Mouse (Mus musculus) heart, adult 8-10 months (tissue): ENCODE results near the gene Sfxn4. TPM values are rescaled to one million over a fixed set of nuclear protein-coding genes. Genes with fewer than 3 reads are reported as not detected.
"Not testable (repeated sequence)": the region's sequence is repeated elsewhere in the genome, so short reads cannot be mapped to it uniquely, and the experiment has no call there.

Experiments used
- DNase-seq: peaks from one replicate; pipeline ENCODE4 v3.0.0; 2022; ENCODE audit warnings: low spot score
- total RNA-seq, 4 experiments: library from RNA; stranded (reverse); gene quantifications; 2 replicates each; pipeline ENCODE4 v1.2.4; 2022

The Sfxn4 gene
- total RNA-seq, result 10 to 100 TPM in 1 of 4 experiments, 1 to 10 TPM in 3; 6.9 to 10.8 (median 8.9) TPM

GRCm38 (mm10) chr19:60860868-60861700, at the start of gene Sfxn4:
Sfxn4 (minus strand) TSS chr19:60861479.
- DNase-seq, result peak; percentile 95

- no peak for DNase-seq
These were observed 49.0 kb upstream of the Sfxn4 start for GRCm38 (mm10) chr19:60910304-60910703.

GRCm38 (mm10) chr19:60905477-60905876, 44.2 kb upstream of the Sfxn4 start:
- DNase-seq, result no peak

GRCm38 (mm10) chr19:60903971-60904370, 42.7 kb upstream of the Sfxn4 start:
- no peak for DNase-seq

- no peak for DNase-seq
These were observed 41.9 kb upstream of the Sfxn4 start for GRCm38 (mm10) chr19:60903139-60903538.

- DNase-seq, result no peak
These were observed 34.1 kb upstream of the Sfxn4 start for GRCm38 (mm10) chr19:60895251-60895880.

GRCm38 (mm10) chr19:60891934-60892547, 30.8 kb upstream of the Sfxn4 start:
- peak; percentile 63 for DNase-seq

- peak; percentile 47 for DNase-seq
These were observed 29.8 kb upstream of the Sfxn4 start for GRCm38 (mm10) chr19:60891123-60891470.

- peak; percentile 39 for DNase-seq
These were observed 29.3 kb upstream of the Sfxn4 start for GRCm38 (mm10) chr19:60890391-60891122.

GRCm38 (mm10) chr19:60889714-60890315, 28.5 kb upstream of the Sfxn4 start, which contains the start of gene Grk5:
Grk5 (plus strand) TSS chr19:60889749.
- DNase-seq, result peak; percentile 95

GRCm38 (mm10) chr19:60889101-60889713, 27.9 kb upstream of the Sfxn4 start:
- peak; percentile 91 for DNase-seq

GRCm38 (mm10) chr19:60887637-60888036, 26.4 kb upstream of the Sfxn4 start:
- DNase-seq, result no peak

- DNase-seq, result peak; percentile 53
These were observed 21.9 kb upstream of the Sfxn4 start for GRCm38 (mm10) chr19:60883129-60883528.

- DNase-seq, result peak; percentile 97
These were observed 12.9 kb upstream of the Sfxn4 start, which contains the start of gene Prdx3 for GRCm38 (mm10) chr19:60874064-60874694. Prdx3 (minus strand) TSS chr19:60874556.

GRCm38 (mm10) chr19:60873501-60873900, 12.2 kb upstream of the Sfxn4 start:
- DNase-seq, result no peak

GRCm38 (mm10) chr19:60872272-60872671, 11.0 kb upstream of the Sfxn4 start:
- no peak for DNase-seq

- no peak for DNase-seq
These were observed 10.1 kb upstream of the Sfxn4 start for GRCm38 (mm10) chr19:60871366-60871765.

GRCm38 (mm10) chr19:60870489-60870888, 9.2 kb upstream of the Sfxn4 start:
- DNase-seq, result no peak

GRCm38 (mm10) chr19:60866169-60866568, 4.9 kb upstream of the Sfxn4 start:
- DNase-seq, result not testable (repeated sequence)

- DNase-seq, result no peak
These were observed 15.5 kb downstream of the Sfxn4 start for GRCm38 (mm10) chr19:60845731-60846130.
